Mouse (Mus musculus) ovary, postnatal 10 days (tissue): ENCODE measurements around the gene Mgat4a.
"Not testable (repeated sequence)": the region's sequence is repeated elsewhere in the genome, so short reads cannot be mapped to it uniquely, and the experiment has no call there.

Experiments
- DNase-seq: peaks from one replicate; pipeline ENCODE4 v3.0.0; 2022; ENCODE audit warnings: low spot score

Mgat4a gene

GRCm38 (mm10) chr1:37531654-37532532 is 8.9 kb downstream of the Mgat4a start:
- no peak for DNase-seq

GRCm38 (mm10) chr1:37530061-37530460 is 10.8 kb downstream of the Mgat4a start:
- no peak for DNase-seq

- no peak for DNase-seq
Observed at GRCm38 (mm10) chr1:37526257-37526656, 14.6 kb downstream of the Mgat4a start.

GRCm38 (mm10) chr1:37524669-37525068 is 16.1 kb downstream of the Mgat4a start:
- DNase-seq, result no peak

- DNase-seq, result not testable (repeated sequence)
Observed at GRCm38 (mm10) chr1:37524122-37524521, 16.7 kb downstream of the Mgat4a start.

- DNase-seq, result not testable (repeated sequence)
Observed at GRCm38 (mm10) chr1:37523548-37523947, 17.3 kb downstream of the Mgat4a start.

- no peak for DNase-seq
Observed at GRCm38 (mm10) chr1:37522101-37522500, 18.7 kb downstream of the Mgat4a start.

- no peak for DNase-seq
Observed at GRCm38 (mm10) chr1:37518791-37519190, 22.0 kb downstream of the Mgat4a start.

GRCm38 (mm10) chr1:37518124-37518720 is 22.6 kb downstream of the Mgat4a start:
- DNase-seq, result no peak

- no peak for DNase-seq
Observed at GRCm38 (mm10) chr1:37512961-37513431, 27.8 kb downstream of the Mgat4a start.

- no peak for DNase-seq
Observed at GRCm38 (mm10) chr1:37512109-37512640, 28.6 kb downstream of the Mgat4a start.

GRCm38 (mm10) chr1:37510193-37510592 is 30.6 kb downstream of the Mgat4a start:
- no peak for DNase-seq

GRCm38 (mm10) chr1:37509437-37509836 is 31.4 kb downstream of the Mgat4a start:
- no peak for DNase-seq

- DNase-seq, result no peak
Observed at GRCm38 (mm10) chr1:37505348-37505730, 35.5 kb downstream of the Mgat4a start.

GRCm38 (mm10) chr1:37504716-37505347 is 36.0 kb downstream of the Mgat4a start:
- DNase-seq, result no peak

- DNase-seq, result no peak
Observed at GRCm38 (mm10) chr1:37503656-37504055, 37.2 kb downstream of the Mgat4a start.

- DNase-seq, result no peak
Observed at GRCm38 (mm10) chr1:37502354-37502753, 38.5 kb downstream of the Mgat4a start.

- no peak for DNase-seq
Observed at GRCm38 (mm10) chr1:37500723-37501122, 40.1 kb downstream of the Mgat4a start.

GRCm38 (mm10) chr1:37499395-37499794 is 41.4 kb downstream of the Mgat4a start:
- DNase-seq, result not testable (repeated sequence)

- no peak for DNase-seq
Observed at GRCm38 (mm10) chr1:37498911-37499310, 41.9 kb downstream of the Mgat4a start.

- no peak for DNase-seq
Observed at GRCm38 (mm10) chr1:37496591-37497280, 44.1 kb downstream of the Mgat4a start.
